Mouse (Mus musculus) midbrain, embryonic 10.5 days (tissue): ENCODE measurements around the gene Lrrc66. TPM values are rescaled to one million over a fixed set of nuclear protein-coding genes. Genes with fewer than 3 reads are reported as not detected.
"Not testable (repeated sequence)": the region's sequence is repeated elsewhere in the genome, so short reads cannot be mapped to it uniquely, and the experiment has no call there.

ENCODE experiments used
- DNase-seq: peaks from one replicate; pipeline ENCODE4 v3.0.0-alpha.2; 2017; ENCODE audit warnings: low spot score
- H3K27ac ChIP-seq: fragments of 300-500 bp; sonication (generic); replicated peaks from 2 replicates; pipeline ENCODE4 v1.5.1; 2016; ENCODE audit warnings: mild to moderate bottlenecking
- H3K27me3 ChIP-seq: fragments of 300-500 bp; sonication (generic); 2 replicates; pipeline ENCODE4 v1.6.1; 2016; ENCODE audit warnings: low read depth, mild to moderate bottlenecking; ENCODE audit not compliant: poor library complexity, severe bottlenecking
- H3K36me3 ChIP-seq: fragments of 300-500 bp; sonication (generic); 2 replicates; pipeline ENCODE4 v1.6.1; 2016; ENCODE audit warnings: mild to moderate bottlenecking, moderate library complexity
- H3K4me1 ChIP-seq: fragments of 300-500 bp; sonication (generic); 2 replicates; pipeline ENCODE4 v1.6.1; 2016
- H3K4me3 ChIP-seq: fragments of 300-500 bp; sonication (generic); 2 replicates; pipeline ENCODE4 v1.5.1; 2016; ENCODE audit warnings: mild to moderate bottlenecking, moderate library complexity
- H3K9me3 ChIP-seq: fragments of 300-500 bp; sonication (generic); replicated peaks from 2 replicates; pipeline ENCODE4 v1.6.1; 2016; ENCODE audit warnings: mild to moderate bottlenecking
- WGBS: fragments of 180-500 bp; shearing (Covaris S2); methylation state at CpG from one replicate; pipeline ENCODE4 v1.1.7; 2016; 5-methylcytosine and 5-hydroxymethylcytosine counted together
- polyA plus RNA-seq: library from polyadenylated mRNA; unstranded; fragments of >200 nt; fragmentation: Nextera tagmentation; extraction: Ambion mirVana; gene quantifications from 2 replicates; pipeline ENCODE4 v1.2.1, GENCODE M21; 2016

Lrrc66 gene
- polyA plus RNA-seq, 1 experiment from 2014 or later = 0.06 TPM

GRCm38 (mm10) chr5:73604542-73604941 lies 27.8 kb downstream of the Lrrc66 start:
- Histone ChIP-seq H3K4me3 (no peak overlapping the region), H3K27ac (no peak overlapping the region), H3K27me3 (no peaks in the 10 kb centered on the region), H3K9me3 (peaks cover 12% of the 10 kb centered on the region; the same call in 1 of the 2 replicates), H3K4me1 (peaks cover 16% of the 10 kb centered on the region), H3K36me3 (no peaks in the 10 kb centered on the region)
- WGBS = 91% methylated on average over 6 of the region's 6 CpGs
- DNase-seq = no peak

GRCm38 (mm10) chr5:73602865-73603264 lies 29.5 kb downstream of the Lrrc66 start:
- H3K4me3 ChIP-seq = no peak overlapping the region
- no peak overlapping the region for H3K27ac ChIP-seq
- H3K27me3 ChIP-seq = no peaks in the 10 kb centered on the region
- peaks cover 12% of the 10 kb centered on the region; the same call in 1 of the 2 replicates for H3K9me3 ChIP-seq
- no peaks in the 10 kb centered on the region for H3K36me3 ChIP-seq
- 82% methylated on average over 3 of the region's 3 CpGs for WGBS
- no peak for DNase-seq
- peaks cover 24% of the 10 kb centered on the region for H3K4me1 ChIP-seq

GRCm38 (mm10) chr5:73601361-73601763 lies 31.0 kb downstream of the Lrrc66 start:
- no peak for DNase-seq
- Histone ChIP-seq H3K4me1 (peaks cover 24% of the 10 kb centered on the region), H3K36me3 (no peaks in the 10 kb centered on the region), H3K4me3 (no peak overlapping the region), H3K27me3 (no peaks in the 10 kb centered on the region), H3K27ac (no peak overlapping the region), H3K9me3 (0 out of 2 replicates have a peak, but pooled peaks cover 6% of the 10 kb centered on the region)
- WGBS = 77% methylated on average over 8 of the region's 8 CpGs

GRCm38 (mm10) chr5:73599991-73600390 lies 32.3 kb downstream of the Lrrc66 start:
- WGBS = 95% methylated on average over 2 of the region's 2 CpGs
- Histone ChIP-seq H3K36me3 (no peaks in the 10 kb centered on the region), H3K4me3 (no peak overlapping the region), H3K27me3 (no peaks in the 10 kb centered on the region), H3K9me3 (no peaks in the 10 kb centered on the region), H3K4me1 (peaks cover 24% of the 10 kb centered on the region), H3K27ac (no peak overlapping the region)
- no peak for DNase-seq

- H3K9me3 ChIP-seq = no peaks in the 10 kb centered on the region
- H3K27ac ChIP-seq = peak overlapping the region; percentile 2; the same call in 1 of the 2 replicates
- peaks cover 24% of the 10 kb centered on the region for H3K4me1 ChIP-seq
- H3K4me3 ChIP-seq = no peak overlapping the region
- no peak for DNase-seq
- no peaks in the 10 kb centered on the region for H3K36me3 ChIP-seq
- H3K27me3 ChIP-seq = no peaks in the 10 kb centered on the region
- WGBS = 71% methylated on average over 5 of the region's 5 CpGs
Measured at GRCm38 (mm10) chr5:73598943-73599695, 33.2 kb downstream of the Lrrc66 start.

- no peaks in the 10 kb centered on the region for H3K36me3 ChIP-seq
- no peaks in the 10 kb centered on the region for H3K27me3 ChIP-seq
- H3K9me3 ChIP-seq = no peaks in the 10 kb centered on the region
- no peak overlapping the region for H3K27ac ChIP-seq
- H3K4me1 ChIP-seq = peaks cover 8% of the 10 kb centered on the region; the same call in 1 of the 2 replicates
- DNase-seq = no peak
- 84% methylated on average over 3 of the region's 3 CpGs for WGBS
- no peak overlapping the region for H3K4me3 ChIP-seq
Measured at GRCm38 (mm10) chr5:73587119-73587518, 45.2 kb downstream of the Lrrc66 start.

GRCm38 (mm10) chr5:73586597-73586996 lies 45.7 kb downstream of the Lrrc66 start:
- no peaks in the 10 kb centered on the region for H3K9me3 ChIP-seq
- H3K36me3 ChIP-seq = no peaks in the 10 kb centered on the region
- no peak for DNase-seq
- 78% methylated on average over 4 of the region's 4 CpGs for WGBS
- H3K4me3 ChIP-seq = no peak overlapping the region
- H3K27ac ChIP-seq = no peak overlapping the region
- H3K4me1 ChIP-seq = peaks cover 8% of the 10 kb centered on the region; the same call in 1 of the 2 replicates
- H3K27me3 ChIP-seq = no peaks in the 10 kb centered on the region

- DNase-seq = no peak
- Histone ChIP-seq H3K27me3 (no peaks in the 10 kb centered on the region), H3K36me3 (no peaks in the 10 kb centered on the region), H3K27ac (peak overlapping the region; percentile 57; the same call in 1 of the 2 replicates), H3K4me1 (peaks cover 8% of the 10 kb centered on the region; the same call in 1 of the 2 replicates), H3K4me3 (no peak overlapping the region), H3K9me3 (no peaks in the 10 kb centered on the region)
- WGBS = 38% methylated on average over 7 of the region's 7 CpGs
Measured at GRCm38 (mm10) chr5:73585212-73586115, 46.9 kb downstream of the Lrrc66 start.

GRCm38 (mm10) chr5:73584011-73584410 lies 48.3 kb downstream of the Lrrc66 start:
- 89% methylated on average over 6 of the region's 6 CpGs for WGBS
- not testable (repeated sequence) for H3K4me3 ChIP-seq, DNase-seq

GRCm38 (mm10) chr5:73578131-73578530 lies 54.2 kb downstream of the Lrrc66 start:
- peaks cover 18% of the 10 kb centered on the region for H3K4me1 ChIP-seq
- 80% methylated on average over 3 of the region's 3 CpGs for WGBS
- no peak overlapping the region for H3K27ac ChIP-seq
- no peaks in the 10 kb centered on the region for H3K36me3 ChIP-seq
- no peaks in the 10 kb centered on the region for H3K9me3 ChIP-seq
- H3K27me3 ChIP-seq = no peaks in the 10 kb centered on the region
- H3K4me3 ChIP-seq = no peak overlapping the region
- no peak for DNase-seq

More at GRCm38 (mm10) chr5:73584011-73584410, 48.3 kb downstream of the Lrrc66 start:
- not testable (repeated sequence) for H3K9me3 ChIP-seq, H3K27me3 ChIP-seq, H3K4me1 ChIP-seq, H3K27ac ChIP-seq, H3K36me3 ChIP-seq

- no peak for DNase-seq
- H3K4me3 ChIP-seq = no peak overlapping the region
- peaks cover 18% of the 10 kb centered on the region for H3K4me1 ChIP-seq
- H3K9me3 ChIP-seq = no peaks in the 10 kb centered on the region
- no peak overlapping the region for H3K27ac ChIP-seq
- H3K36me3 ChIP-seq = no peaks in the 10 kb centered on the region
- H3K27me3 ChIP-seq = no peaks in the 10 kb centered on the region
- WGBS = 75% methylated on average over 7 of the region's 7 CpGs
Measured at GRCm38 (mm10) chr5:73576708-73577107, 55.6 kb downstream of the Lrrc66 start.

- no peak for DNase-seq
- Histone ChIP-seq H3K36me3 (no peaks in the 10 kb centered on the region), H3K27ac (no peak overlapping the region), H3K4me1 (peaks cover 18% of the 10 kb centered on the region), H3K4me3 (no peak overlapping the region), H3K9me3 (no peaks in the 10 kb centered on the region), H3K27me3 (no peaks in the 10 kb centered on the region)
- WGBS = 91% methylated on average over 4 of the region's 4 CpGs
Measured at GRCm38 (mm10) chr5:73574616-73575015, 57.7 kb downstream of the Lrrc66 start.
